Mouse (Mus musculus) effector memory CD4-positive, alpha-beta T cell, adult 7 months (primary cell): Measurements from ENCODE around the gene Cd300lg. TPM values are rescaled to one million over a fixed set of nuclear protein-coding genes. Genes with fewer than 3 reads are reported as not detected.

ENCODE experiments used
- polyA plus RNA-seq: library from polyadenylated mRNA; unstranded; fragments of 100-300 nt; shearing (Covaris generic); gene quantifications from one replicate; pipeline ENCODE4 v1.2.1, GENCODE M21; 2017

Cd300lg gene
- polyA plus RNA-seq, result 0.21 TPM

GRCm38 (mm10) chr11:102041350-102041949 lies at the start of gene Cd300lg:
Cd300lg (plus strand) TSS chr11:102041509.

GRCm38 (mm10) chr11:102028087-102028816 lies 13.1 kb upstream of the Cd300lg start, which contains the start of gene Mpp3:
Mpp3 (minus strand) TSS chr11:102028461.

GRCm38 (mm10) chr11:102087931-102088898 lies 46.9 kb downstream of the Cd300lg start, which contains the start of gene Mpp2:
Mpp2 (minus strand) TSS chr11:102088515.

GRCm38 (mm10) chr11:102101219-102101618 lies 59.9 kb downstream of the Cd300lg start, which contains the start of gene Ppy:
Ppy (minus strand) TSS chr11:102101319.

Other genes with a start within 250 kb of the Cd300lg start
- gene Meox1, start 147.1 kb upstream of the Cd300lg start, polyA plus RNA-seq, result not detected
- not detected for gene Sost, start 74.5 kb upstream of the Cd300lg start, polyA plus RNA-seq
- not detected for gene Cfap97d1, start 57.2 kb upstream of the Cd300lg start, polyA plus RNA-seq
- gene Dusp3, start 54.5 kb upstream of the Cd300lg start, polyA plus RNA-seq, result 2.1 TPM
- 0.50 TPM for gene Mpp3, start 13.0 kb upstream of the Cd300lg start, polyA plus RNA-seq
- 4.1 TPM for gene Mpp2, start 47.0 kb downstream of the Cd300lg start, polyA plus RNA-seq
- gene Ppy, start 59.8 kb downstream of the Cd300lg start, polyA plus RNA-seq, result not detected
- gene Pyy, start 66.3 kb downstream of the Cd300lg start, polyA plus RNA-seq, result not detected
- gene Nags, start 104.0 kb downstream of the Cd300lg start, polyA plus RNA-seq, result 0.37 TPM
- gene Tmem101, start 114.9 kb downstream of the Cd300lg start, polyA plus RNA-seq, result 4.5 TPM
- gene Lsm12, start 143.8 kb downstream of the Cd300lg start, polyA plus RNA-seq, result 79.8 TPM
- 20.7 TPM for gene G6pc3, start 148.1 kb downstream of the Cd300lg start, polyA plus RNA-seq
- 46.5 TPM for gene Hdac5, start 188.7 kb downstream of the Cd300lg start, polyA plus RNA-seq
- 0.33 TPM for gene BC030867, start 207.4 kb downstream of the Cd300lg start, polyA plus RNA-seq
- gene Asb16, start 227.2 kb downstream of the Cd300lg start, polyA plus RNA-seq, result not detected
- gene Tmub2, start 243.4 kb downstream of the Cd300lg start, polyA plus RNA-seq, result 42.8 TPM